Mouse (Mus musculus): Measurements from ENCODE around the gene Mixl1.

DNA sequence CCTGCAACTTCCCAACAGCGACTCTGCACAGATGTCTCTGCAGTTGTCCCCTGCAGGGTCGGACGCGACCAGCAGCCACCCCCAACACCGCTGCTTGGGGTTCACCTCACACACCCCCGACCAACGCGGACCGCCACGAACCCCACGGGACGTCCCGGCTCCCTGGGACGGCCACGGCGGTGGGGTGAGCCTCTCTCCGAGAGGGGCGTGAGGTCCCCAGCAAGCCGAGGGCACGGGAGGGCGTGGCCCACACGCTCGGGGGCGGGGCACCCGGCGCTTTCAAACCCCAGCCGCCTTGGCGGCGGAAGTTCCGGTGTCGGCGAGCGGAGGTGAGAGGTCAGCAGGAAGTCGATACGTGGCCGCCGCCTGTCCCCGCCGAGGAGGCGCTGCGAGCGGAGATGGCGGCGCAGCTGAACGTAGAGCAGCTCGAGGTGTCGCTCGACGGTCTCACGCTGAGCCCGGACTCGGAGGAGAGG, 28.9 kb upstream of the Mixl1 start, which contains the start of gene Acbd3:
- TF ChIP-seq CTCF (IDR thresholded peaks at IDR 0.05; ENCODE audit: insufficient read depth, low read depth, low read length) (no peak), POLR2A (IDR thresholded peaks at IDR 0.05; ENCODE audit: insufficient read depth, low read depth, low read length) (peak; percentile 84)
